Mouse (Mus musculus) brain, embryonic 14.5 days (tissue): ENCODE measurements around the gene AF067063.
A peak's percentile ranks its signal among the peaks of the same experiment; 100 is the strongest.

ENCODE experiments used
- CTCF ChIP-seq: fragments of 200-500 bp; IDR thresholded peaks from 2 replicates; pipeline ENCODE4 v1.5.1; 2012; ENCODE audit warnings: inconsistent platforms, mild to moderate bottlenecking, moderate library complexity, borderline replicate concordance; ENCODE audit not compliant: insufficient read depth, insufficient read length; ENCODE audit errors: extremely low read depth
- POLR2A ChIP-seq: fragments of 200-500 bp; IDR thresholded peaks from 2 replicates; pipeline ENCODE4 v1.6.1; 2012; ENCODE audit warnings: mild to moderate bottlenecking, inconsistent platforms, borderline replicate concordance; ENCODE audit not compliant: poor library complexity, insufficient read depth, insufficient read length, severe bottlenecking; ENCODE audit errors: extremely low read depth

- TF ChIP-seq CTCF (no peak), POLR2A (peak; percentile 50; the same call in 1 of the 2 replicates)
These were observed 39.9 kb downstream of the AF067063 start for GRCm38 (mm10) chr13:119789851-119790717.
